Mouse (Mus musculus): ENCODE results near the gene Pkp1. TPM values are rescaled to one million over a fixed set of nuclear protein-coding genes. Genes with fewer than 3 reads are reported as not detected.

The Pkp1 gene
- total RNA-seq, 2 experiments from 2014 or later, result not detected

DNA sequence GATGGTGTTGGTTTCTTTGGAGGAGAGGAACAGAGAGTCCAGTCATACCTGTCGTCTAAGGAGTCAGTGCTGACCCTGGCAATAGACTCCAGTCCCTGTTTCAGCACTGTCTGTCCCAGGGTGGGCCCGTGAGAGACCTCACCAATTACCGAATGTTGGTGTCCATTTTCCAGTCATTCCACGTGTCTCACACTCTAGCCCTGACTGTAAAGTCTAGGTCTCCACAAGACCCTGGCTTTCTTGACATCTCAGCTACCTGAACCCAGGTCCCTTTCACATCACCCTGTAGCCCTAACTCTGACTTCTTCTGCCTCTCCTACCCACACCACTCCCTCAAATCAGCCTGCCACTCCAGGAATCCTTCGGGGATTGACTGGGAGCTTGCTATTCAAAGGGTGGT is 56.4 kb downstream of the Pkp1 start:
- no peak for ATAC-seq (replicated peaks; ENCODE audit: low FRiP score, poor library complexity, severe bottlenecking)

DNA sequence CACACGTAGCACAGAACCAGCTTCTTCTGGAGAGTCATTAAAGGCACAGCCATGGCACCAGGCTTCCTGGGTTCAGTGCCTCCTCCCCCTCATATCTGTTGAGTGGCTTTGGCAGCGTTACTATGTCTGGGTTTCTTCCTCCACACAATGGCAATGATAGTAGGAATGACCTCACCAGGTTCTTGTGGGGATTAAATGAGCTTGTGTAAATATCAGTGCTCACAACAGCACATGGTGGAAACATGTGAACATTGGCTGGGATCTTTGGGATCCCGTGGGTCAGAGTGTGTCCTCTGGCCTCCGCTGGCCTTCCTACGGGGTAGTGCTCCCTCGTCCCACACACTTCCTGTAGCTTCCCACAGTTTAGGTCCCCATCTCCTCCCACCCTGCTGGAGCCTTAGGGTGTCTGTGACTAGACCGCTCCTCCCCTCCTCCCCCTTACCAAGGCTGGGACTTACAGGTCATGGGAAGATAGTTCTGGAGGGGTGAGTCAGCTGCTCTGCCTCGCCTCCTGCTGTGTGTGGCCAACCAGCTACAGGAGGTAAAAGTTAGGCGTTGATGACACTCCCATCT is 56.9 kb downstream of the Pkp1 start:
- no peak for ATAC-seq (replicated peaks; ENCODE audit: low FRiP score, poor library complexity, severe bottlenecking)

DNA sequence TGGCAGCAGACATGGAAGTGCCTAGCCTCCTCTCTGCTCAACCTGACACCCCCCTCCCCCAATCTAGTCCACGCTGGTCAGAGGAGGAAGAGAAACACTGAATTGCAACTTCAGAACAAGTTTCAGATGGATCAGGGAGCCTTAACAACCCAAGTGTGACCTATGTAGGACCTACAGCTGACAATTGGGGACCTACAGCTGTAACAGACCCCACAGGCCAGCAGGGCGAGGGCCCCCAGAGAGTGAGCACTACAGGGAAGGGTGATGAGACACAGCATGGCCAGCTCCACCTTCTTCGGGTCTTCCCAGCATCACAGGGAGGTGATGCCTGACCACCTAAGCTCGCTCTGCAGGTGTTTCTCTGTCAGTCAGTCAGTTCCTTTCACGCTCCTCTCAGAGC is 57.9 kb downstream of the Pkp1 start:
- ATAC-seq (replicated peaks; ENCODE audit: low FRiP score, poor library complexity, severe bottlenecking), result no peak

DNA sequence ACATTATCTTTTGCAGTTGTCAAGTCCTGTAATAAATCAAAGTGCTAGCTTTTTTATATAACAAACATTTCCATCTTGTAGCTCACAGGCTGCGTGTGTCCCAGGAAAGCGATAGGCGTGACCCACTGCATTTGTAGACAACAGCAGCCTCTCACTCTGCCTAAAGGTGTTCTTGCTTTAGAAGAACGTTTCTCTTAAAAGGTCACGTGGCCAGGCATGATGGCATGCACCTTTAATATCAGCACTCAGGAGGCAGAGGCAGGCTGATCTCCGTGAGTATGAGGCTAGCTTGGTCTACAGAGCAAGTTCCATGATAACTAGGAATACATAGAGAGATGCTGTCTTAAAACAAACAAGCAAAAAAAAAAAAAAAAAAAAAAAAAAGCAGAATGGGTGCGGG is 60.5 kb downstream of the Pkp1 start:
- no peak for ATAC-seq (replicated peaks; ENCODE audit: low FRiP score, poor library complexity, severe bottlenecking)

DNA sequence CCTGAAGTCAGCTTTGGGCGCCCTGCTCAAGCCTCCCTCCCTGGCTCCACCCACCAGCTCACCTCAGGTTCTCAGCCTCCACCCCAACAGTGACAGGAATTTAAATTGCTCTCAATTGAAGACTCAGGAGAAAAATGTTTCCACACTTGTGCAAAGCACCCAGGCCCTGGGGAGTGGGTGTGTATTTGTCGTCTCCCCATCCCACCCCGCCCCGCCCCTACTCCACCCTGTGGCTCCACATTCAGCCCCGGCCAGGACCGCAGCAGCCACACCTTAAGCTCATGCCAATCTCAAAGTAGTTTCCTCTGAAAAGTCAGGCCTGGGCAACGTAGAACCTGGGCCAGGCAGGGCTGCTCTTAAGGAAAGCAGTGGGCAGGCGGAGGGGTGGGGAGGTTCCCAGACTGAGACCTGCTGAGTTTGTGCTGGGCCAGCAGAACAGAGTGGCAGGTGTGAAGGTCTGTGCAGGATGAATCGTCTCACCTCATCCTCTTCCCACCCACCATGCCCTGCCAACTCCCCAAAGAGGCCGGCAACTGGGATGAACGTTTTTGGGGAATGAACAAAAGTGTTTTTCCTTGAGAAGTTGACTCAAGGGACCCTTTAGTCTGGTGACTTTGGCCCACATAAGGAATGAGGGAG is 61.8 kb downstream of the Pkp1 start:
- ATAC-seq (replicated peaks; ENCODE audit: low FRiP score, poor library complexity, severe bottlenecking), result no peak

DNA sequence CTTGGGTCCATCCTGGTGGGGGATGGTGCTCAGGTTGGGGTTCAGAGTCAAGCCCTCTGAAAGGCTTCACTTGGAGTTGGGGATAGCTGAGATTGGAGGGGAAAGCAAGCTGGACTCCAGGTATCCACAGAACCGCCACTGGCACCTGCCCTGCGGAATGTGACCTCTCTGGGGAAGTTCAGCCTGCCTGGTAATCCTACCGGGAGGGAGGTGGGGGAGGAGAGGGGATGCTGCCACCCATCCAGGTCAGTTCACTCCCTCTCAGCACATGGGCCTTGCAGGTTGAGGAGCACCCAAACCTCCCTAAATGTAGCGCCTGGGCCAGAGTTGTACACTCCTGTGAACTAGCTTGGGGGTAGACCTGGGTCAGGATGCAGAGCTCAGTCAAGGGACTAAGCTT is 62.9 kb downstream of the Pkp1 start:
- no peak for ATAC-seq (replicated peaks; ENCODE audit: low FRiP score, poor library complexity, severe bottlenecking)

DNA sequence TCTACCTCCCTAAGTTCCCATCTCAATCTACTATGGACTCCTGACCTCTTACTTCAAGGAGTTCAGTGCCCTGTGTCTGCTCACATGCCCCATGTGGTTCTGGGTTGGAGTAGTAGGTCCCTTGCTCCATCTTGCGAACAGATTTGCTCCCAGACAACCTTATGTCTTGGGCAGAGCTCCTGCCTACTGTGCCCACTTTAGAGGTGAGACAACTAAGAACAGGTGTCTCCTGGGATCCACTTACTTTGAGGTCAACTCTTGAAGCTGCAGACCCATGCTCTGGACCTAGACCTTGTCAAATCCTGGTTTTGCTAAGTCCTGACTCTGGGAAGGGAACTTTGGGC is 63.7 kb downstream of the Pkp1 start:
- ATAC-seq (replicated peaks; ENCODE audit: low FRiP score, poor library complexity, severe bottlenecking), result no peak

DNA sequence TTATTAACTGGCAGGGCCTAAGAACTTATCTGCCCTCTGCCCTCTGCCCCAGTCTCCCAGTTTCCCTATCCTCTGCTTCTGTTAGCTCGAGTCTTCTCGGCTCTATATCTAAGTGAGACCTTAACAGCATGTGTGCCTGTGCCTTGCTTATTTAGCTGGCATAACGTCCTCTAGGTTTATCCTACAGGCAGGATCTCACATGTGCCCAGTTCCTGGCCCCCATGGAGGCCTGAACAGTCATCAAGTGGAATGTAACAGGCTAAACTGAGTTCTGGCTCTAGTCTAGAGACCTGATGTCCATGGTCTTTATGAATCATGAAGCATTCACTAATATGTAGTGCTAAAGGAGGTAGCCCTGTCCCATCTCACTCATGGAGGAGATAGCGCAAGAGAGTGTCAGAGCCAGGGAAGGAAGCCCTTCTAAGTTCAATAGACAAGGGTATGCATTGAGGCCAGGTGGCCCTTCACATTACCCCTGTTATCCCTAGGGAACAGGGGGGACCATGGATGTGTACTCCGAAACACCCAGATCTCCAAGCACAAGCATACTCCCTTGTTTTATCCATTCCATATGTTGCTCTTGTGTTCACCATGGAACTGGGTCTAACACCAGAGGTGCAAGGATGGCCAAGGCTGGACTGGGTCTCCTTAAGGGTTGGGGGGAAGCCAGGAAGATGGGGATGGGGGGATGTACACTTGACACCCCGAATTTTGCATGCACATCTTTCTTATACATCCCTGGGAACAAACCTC is 64.2 kb downstream of the Pkp1 start:
- no peak for ATAC-seq (replicated peaks; ENCODE audit: low FRiP score, poor library complexity, severe bottlenecking)

DNA sequence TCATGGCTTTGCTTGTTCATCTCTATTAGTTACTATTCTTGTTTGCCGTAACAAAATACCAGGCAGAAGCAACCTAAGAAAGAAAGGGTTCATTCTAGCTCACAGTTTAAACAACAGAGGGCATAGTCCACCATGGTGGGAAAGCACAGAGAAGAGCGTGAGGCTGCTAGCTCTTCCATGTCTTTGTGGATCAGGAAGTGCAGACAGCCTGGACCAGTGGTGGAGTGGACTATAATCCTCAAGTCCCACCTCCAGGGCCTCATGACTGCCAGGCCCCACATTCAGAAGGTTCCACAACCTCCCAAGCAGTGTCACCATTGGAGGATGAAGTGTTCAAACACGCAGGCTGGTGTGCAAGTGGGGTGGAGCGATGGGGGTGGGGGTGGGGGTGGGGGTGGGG is 65.8 kb downstream of the Pkp1 start:
- no peak for ATAC-seq (replicated peaks; ENCODE audit: low FRiP score, poor library complexity, severe bottlenecking)

DNA sequence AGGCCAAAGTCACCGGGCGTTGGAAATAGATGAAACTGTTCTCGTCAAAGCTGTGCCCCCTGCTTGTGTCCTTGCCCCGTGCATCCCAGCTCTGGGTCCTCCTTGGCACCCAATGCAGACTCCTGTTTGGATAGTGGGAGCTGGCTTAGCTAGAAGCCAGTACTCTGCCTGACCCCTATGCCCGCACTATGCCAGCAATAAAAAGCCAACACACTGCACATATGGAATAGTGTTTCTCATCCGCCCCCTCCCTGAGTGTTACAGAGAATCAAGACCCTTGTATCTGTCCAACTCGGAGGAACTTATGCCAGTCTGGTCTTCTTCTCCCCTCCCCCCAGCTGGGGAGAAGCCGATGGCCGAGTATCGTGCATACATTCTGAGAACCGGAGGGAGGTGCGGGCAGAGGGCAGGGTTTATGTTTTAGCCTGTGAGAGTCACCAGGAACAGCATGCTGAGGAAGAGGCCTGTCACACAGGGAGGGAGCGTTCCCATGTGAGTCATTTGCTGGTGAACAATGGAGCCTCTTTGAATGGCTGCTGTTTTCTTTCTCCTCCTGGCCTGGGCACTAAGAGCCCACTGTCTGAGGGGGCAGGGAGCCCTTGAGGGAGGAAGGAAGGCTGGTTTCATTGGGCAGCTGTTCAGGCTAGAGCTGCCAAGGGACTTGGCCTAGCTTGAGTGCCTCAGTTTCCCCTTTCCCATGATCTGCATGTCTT is 66.8 kb downstream of the Pkp1 start:
- ATAC-seq (replicated peaks; ENCODE audit: low FRiP score, poor library complexity, severe bottlenecking), result no peak

DNA sequence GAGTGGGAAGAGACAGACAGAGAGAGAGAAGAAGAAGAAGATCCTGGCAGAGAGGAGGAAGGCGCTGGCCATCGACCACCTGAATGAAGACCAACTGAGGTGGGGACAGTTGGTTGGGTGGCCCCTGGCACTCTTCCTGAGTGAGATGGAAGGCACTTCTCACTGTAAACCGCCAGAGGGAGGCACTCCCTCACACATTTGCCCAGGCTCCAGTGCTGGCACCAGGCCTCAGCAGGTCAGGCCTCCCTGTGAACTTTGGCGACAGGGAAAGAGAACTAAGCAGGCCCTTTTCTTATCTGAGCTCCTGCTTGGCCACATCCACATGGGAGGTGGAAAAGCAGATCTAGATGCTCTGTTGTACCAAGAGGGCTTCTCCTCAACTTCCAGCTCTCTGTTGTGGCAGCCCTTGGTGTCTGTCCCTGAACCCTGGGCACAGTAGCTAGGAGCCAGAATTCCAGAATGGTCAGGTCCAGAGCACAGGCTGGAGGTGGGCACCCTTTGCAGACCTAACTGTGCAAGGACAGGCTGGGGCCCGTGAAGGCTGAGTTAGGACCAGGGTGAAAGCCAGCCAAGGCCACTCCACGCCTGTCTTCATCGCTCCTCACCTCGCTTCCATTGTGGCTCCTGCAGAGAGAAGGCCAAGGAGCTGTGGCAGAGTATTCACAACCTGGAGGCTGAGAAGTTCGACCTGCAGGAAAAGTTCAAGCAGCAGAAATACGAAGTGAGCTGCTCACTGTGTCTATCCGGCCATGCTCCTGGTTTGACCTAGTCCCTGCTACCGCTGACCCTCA is 68.1 kb downstream of the Pkp1 start:
- no peak for ATAC-seq (replicated peaks; ENCODE audit: low FRiP score, poor library complexity, severe bottlenecking)

DNA sequence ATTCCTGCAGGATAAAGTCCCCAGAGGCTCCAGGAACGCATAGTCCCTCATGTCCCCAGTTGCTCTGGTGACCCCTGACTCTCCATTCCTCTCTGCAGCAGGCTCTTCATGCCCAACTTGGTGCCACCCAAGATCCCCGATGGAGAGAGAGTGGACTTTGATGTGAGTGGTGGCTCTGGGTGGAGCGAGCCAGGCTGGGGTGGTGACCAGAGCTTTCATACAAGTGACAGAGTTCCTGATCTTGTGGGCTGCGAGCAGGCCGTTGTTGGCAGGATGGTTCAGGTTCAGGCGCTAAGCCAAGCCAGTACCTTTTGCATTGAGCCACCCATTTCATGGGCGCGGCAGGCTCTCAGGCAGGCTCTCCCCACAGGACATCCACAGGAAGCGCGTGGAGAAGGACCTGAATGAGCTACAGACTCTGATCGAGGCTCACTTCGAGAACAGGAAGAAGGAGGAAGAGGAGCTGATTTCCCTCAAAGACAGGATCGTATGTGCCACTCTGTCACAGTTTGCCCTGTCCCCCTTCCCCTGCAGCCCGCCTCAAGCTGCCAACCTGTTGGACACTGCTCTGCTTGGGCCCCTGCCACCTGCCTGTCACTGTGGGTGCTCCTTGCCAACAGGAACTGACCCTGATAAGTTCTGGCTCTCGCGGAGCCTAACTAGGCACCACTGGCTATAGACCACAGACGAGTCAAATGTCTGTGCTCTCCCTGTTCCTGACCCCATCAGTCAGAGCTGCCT is 71.2 kb downstream of the Pkp1 start:
- no peak for ATAC-seq (replicated peaks; ENCODE audit: low FRiP score, poor library complexity, severe bottlenecking)

DNA sequence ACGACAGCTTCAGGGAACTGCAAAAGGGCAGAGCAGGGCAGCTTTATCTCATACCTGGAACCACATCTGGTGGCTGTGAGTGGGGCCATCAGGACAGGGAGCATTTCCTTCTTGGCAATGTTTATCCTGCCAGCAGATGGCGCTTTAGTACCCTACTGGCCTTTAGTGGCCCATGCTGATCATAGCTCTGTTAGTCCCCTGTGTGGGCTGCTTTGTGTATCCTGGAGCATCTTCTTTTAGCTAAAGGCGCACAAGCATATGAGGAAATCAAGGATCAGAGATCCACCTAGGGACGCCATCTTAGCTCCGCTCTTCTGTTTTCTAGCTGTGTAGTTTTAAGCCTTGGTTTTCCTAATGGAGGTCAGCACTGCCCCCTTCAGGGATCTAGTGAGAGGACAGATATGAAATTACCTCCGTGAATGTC is 71.9 kb downstream of the Pkp1 start:
- ATAC-seq (replicated peaks; ENCODE audit: low FRiP score, poor library complexity, severe bottlenecking), result peak; percentile 68

DNA sequence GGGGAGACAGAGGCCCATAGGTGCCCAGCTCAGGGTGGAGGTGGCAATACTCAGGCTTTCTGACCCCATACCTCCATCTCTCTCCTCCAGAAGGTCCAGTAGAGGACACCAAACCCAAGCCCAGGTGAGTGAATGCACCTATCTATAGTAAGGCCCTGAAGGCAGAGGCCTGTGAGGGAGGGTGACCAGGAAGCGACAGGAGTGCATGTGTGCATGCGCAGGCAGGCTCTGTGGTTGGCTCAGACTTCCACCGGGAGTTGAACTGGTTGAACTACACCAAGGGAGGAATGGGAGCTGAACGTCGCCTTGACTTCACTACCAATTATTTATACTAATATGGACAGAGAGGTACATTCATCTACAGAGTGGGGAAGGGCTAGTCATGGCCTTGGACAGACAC is 72.4 kb downstream of the Pkp1 start:
- ATAC-seq (replicated peaks; ENCODE audit: low FRiP score, poor library complexity, severe bottlenecking), result no peak

DNA sequence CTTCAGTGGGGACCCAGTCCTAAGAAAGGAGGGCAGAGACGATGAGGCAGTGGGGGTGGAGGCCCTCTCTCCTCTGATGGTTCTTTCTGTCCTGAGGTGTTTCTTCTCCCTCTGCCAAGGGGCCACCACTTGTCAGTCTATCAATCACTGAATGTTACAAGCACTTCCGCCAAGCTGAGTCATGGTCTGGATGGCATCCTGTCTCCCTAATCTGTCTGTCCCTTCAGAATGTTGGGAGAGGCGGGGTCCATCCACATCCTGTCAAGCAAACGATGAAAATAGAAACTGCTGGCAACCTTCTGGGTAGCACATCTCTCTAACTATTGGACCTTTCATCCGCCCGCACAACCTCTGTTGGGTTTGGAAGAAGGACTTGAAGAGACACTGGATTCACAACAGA is 74.5 kb downstream of the Pkp1 start:
- ATAC-seq (replicated peaks; ENCODE audit: low FRiP score, poor library complexity, severe bottlenecking), result no peak

DNA sequence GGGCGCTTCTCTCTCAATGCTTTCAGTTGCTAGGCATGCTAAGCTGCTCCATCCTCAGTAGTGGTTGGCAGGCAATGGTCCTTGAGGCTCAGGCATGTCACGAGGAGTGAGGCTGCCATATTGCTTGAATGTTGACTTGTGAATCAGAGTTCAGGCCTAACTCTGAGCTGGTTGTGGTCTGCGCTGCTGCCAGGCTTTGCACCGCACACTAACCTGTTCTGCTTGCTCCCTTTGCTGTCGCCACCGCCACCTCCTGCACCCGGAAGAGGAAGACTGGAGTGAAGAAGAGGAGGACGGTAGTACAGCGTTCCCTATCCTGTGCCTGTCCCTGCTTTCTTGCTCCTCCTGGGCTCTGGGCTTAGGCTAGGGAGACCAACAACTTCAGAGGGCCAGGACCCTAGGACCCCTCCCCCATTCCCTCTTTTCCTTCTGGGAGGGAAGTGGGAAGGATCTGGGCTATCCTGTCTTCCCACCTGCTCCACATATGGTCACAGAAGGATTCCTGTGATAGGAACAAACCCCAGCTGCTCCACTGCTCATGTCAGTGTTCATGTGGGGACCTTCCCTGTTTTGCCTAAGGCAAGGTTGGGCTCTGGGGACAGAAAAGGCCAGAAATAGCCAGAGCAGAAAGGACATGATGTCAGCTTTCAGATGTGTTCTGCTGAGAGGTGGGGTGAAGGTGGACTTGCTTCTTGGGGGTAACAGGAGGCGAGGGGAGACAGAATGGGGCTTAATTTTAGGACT is 75.3 kb downstream of the Pkp1 start:
- ATAC-seq (replicated peaks; ENCODE audit: low FRiP score, poor library complexity, severe bottlenecking), result no peak

DNA sequence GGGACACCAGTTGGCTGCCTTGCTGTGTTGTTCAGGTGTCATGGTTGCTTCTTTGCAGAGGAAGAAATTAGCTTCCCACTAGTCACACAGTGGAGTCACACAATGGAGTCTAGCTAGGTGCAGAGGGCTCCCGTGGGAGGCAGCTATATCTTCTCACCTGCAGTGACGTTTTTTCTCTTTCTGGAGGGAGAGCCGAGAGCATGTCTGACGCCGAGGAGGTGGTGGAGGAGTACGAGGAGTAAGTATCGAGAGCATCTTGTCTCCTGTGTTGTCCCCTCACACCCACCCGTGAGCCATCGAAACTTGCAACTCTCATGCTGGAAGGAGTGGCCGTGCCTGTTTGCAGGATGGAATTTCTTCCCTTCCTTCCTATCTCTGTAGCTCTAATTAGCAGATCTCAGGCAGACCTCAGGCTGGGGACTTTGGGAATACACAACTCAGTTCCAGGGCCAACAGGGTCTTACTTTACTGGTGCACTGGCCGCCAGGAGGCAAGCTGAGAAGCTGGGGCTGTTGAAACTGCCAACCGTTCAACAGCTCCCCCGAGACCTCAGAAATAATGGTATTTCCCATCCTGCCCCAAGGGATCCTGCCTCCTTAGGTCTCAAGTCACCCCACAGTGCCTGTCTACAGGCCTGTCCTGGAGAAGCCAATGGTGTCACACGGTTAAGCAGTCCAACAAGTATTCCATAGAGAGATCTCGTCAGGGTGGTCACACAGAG is 78.2 kb downstream of the Pkp1 start:
- no peak for ATAC-seq (replicated peaks; ENCODE audit: low FRiP score, poor library complexity, severe bottlenecking)

DNA sequence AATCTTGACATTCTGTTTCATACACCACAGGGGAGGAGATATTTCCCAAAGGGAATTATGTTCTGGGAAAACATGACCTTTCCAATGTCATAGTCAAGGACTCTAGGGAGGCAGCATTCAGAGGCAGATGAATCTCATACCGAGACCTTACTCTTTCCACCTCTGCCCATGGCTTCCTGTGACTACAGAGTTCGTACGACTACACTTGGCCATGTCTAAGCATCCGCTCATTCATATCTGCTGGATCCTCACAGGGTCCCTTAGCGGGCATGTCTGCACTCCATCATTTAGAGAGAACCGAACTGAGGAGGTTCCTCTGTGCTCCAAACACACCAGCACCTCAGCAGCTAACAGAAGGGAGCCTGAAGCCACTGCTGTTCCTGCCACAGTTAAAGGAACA is 79.9 kb downstream of the Pkp1 start:
- no peak for ATAC-seq (replicated peaks; ENCODE audit: low FRiP score, poor library complexity, severe bottlenecking)
